Mouse (Mus musculus) CH12.LX (cell line): ENCODE results near the gene Il1r1.

Experiments
- POLR2A ChIP-seq: IDR thresholded peaks from 2 replicates; pipeline ENCODE4 v1.6.1; 2011; ENCODE audit warnings: low read depth, mild to moderate bottlenecking, improper control_type of control experiment, low read length
- TBP ChIP-seq: conservative IDR thresholded peaks from 2 replicates; pipeline ENCODE4 v1.6.1; 2011; ENCODE audit warnings: low read depth, low read length, improper control_type of control experiment

- TF ChIP-seq POLR2A (no peak), TBP (no peak)
Measured at GRCm38 (mm10) chr1:40233621-40234020, 8.7 kb downstream of the Il1r1 start.
